Mouse (Mus musculus) heart, postnatal 36 days (tissue): Measurements from ENCODE around the gene Cryba4. TPM values are rescaled to one million over a fixed set of nuclear protein-coding genes. Genes with fewer than 3 reads are reported as not detected.
A peak's percentile ranks its signal among the peaks of the same experiment; 100 is the strongest.

Source experiments
- DNase-seq, 2 experiments: peaks; one replicate each; pipeline ENCODE4 v3.0.0; 2021 to 2022
- intact Hi-C: fragments of 180-260 bp; cut with DNase I; formaldehyde crosslinking; loops from one replicate; pipeline ENCODE4 v1.15.1; 2025
- total RNA-seq, 2 experiments: library from RNA; stranded (reverse); gene quantifications; 2 replicates each; pipeline ENCODE4 v1.2.3; 2021

Gene Cryba4
- 1 to 10 TPM; 6.0 to 9.8 TPM for total RNA-seq

- intact Hi-C loops, result no loop called here
- DNase-seq, result peak; percentile 45 to 55
Observed at GRCm38 (mm10) chr5:112252400-112252799, at the start of gene Cryba4. Cryba4 (minus strand) TSS chr5:112252518.

- intact Hi-C loops, result loop anchor here (2.0 kb wide), 1 partner anchor 15 kb away; no protein-coding TSS in a partner anchor
- DNase-seq, result no peak
Observed at GRCm38 (mm10) chr5:112301694-112302093, 49.4 kb upstream of the Cryba4 start.

- DNase-seq, result no peak
- intact Hi-C loops, result loop anchor here (2.0 kb wide), 1 partner anchor 16 kb away; no protein-coding TSS in a partner anchor
Observed at GRCm38 (mm10) chr5:112300721-112301308, 48.5 kb upstream of the Cryba4 start.

- intact Hi-C loops, result loop anchor here (2.0 kb wide), 1 partner anchor 17 kb away; no protein-coding TSS in a partner anchor
- no peak for DNase-seq
Observed at GRCm38 (mm10) chr5:112300112-112300511, 47.8 kb upstream of the Cryba4 start.

GRCm38 (mm10) chr5:112299399-112299798, 47.1 kb upstream of the Cryba4 start:
- intact Hi-C loops, result no loop called here
- no peak for DNase-seq

- intact Hi-C loops, result no loop called here
- DNase-seq, result peak; percentile 40 to 51
Observed at GRCm38 (mm10) chr5:112298226-112298988, 46.1 kb upstream of the Cryba4 start.

- no peak for DNase-seq
- intact Hi-C loops, result no loop called here
Observed at GRCm38 (mm10) chr5:112297257-112297656, 44.9 kb upstream of the Cryba4 start.

GRCm38 (mm10) chr5:112296404-112297181, 44.3 kb upstream of the Cryba4 start:
- intact Hi-C loops, result no loop called here
- DNase-seq, result no peak

- intact Hi-C loops, result loop anchor here (2.0 kb wide), 1 partner anchor 17 kb away; no protein-coding TSS in a partner anchor
- DNase-seq, result no peak
Observed at GRCm38 (mm10) chr5:112295564-112295963, 43.2 kb upstream of the Cryba4 start.

- no peak for DNase-seq
- intact Hi-C loops, result loop anchor here (2.0 kb wide), 1 partner anchor 16 kb away; no protein-coding TSS in a partner anchor
Observed at GRCm38 (mm10) chr5:112295162-112295561, 42.8 kb upstream of the Cryba4 start.

- intact Hi-C loops, result loop anchor here (2.0 kb wide), 1 partner anchor 16 kb away; no protein-coding TSS in a partner anchor
- DNase-seq, result no peak
Observed at GRCm38 (mm10) chr5:112294696-112295095, 42.4 kb upstream of the Cryba4 start.

- DNase-seq, result no peak
- intact Hi-C loops, result loop anchor here (2.0 kb wide), 1 partner anchor 15 kb away; no protein-coding TSS in a partner anchor
Observed at GRCm38 (mm10) chr5:112293800-112294199, 41.5 kb upstream of the Cryba4 start.

- intact Hi-C loops, result no loop called here
- DNase-seq, result no peak
Observed at GRCm38 (mm10) chr5:112292343-112292980, 40.1 kb upstream of the Cryba4 start.

GRCm38 (mm10) chr5:112291866-112292265, 39.5 kb upstream of the Cryba4 start:
- DNase-seq, result no peak
- intact Hi-C loops, result no loop called here

- no peak for DNase-seq
- intact Hi-C loops, result no loop called here
Observed at GRCm38 (mm10) chr5:112290536-112290880, 38.2 kb upstream of the Cryba4 start.

GRCm38 (mm10) chr5:112289819-112290535, 37.7 kb upstream of the Cryba4 start:
- intact Hi-C loops, result no loop called here
- peak; percentile 55 to 74 for DNase-seq

- DNase-seq, result peak; percentile 55 to 60
- intact Hi-C loops, result no loop called here
Observed at GRCm38 (mm10) chr5:112289236-112289635, 36.9 kb upstream of the Cryba4 start.

- peak; percentile 46 to 69 for DNase-seq
Observed at GRCm38 (mm10) chr5:112288193-112289141, 36.1 kb upstream of the Cryba4 start.

GRCm38 (mm10) chr5:112287652-112288051, 35.3 kb upstream of the Cryba4 start:
- intact Hi-C loops, result no loop called here
- DNase-seq, result no peak

More at GRCm38 (mm10) chr5:112288193-112289141, 36.1 kb upstream of the Cryba4 start:
- intact Hi-C loops, result no loop called here
